Mouse (Mus musculus): ENCODE measurements around the gene Nfib.

DNA sequence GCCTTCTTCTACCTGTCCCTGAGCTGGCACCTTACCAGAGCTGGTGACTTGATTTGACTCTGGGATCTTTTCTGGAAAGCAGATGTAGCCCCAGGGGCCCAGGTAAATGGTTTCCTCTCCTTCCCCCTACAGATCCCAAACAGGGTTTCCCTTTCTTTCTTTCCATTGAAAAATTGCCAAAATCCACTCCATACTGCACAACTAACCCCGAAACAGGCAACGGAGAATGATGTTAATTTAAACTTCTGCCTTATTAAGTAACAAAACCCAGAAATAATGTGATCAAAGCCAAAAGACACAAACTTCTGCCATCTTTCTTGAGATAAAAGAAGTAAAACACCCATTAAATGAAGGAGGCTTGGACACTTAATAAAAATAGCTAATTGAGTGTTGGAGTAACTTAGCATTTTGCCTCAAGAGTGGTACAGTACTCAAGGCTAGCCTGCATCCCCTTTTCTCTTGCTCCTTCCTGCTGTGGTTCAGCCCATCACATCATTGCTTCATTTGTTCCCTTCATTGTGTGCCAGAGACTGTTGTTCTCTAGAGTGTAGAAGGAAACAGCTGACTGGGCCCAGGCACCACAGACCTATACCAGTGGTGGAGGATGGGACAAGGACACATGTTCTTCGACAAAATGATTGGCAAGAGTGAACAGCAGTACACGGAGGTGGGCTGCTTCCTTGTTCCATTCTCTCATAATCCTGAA, 432.3 kb downstream of the Nfib start:
- TF ChIP-seq POLR2A (IDR thresholded peaks at IDR 0.05; ENCODE audit: insufficient read length, low read depth) (no peak), MAX (IDR thresholded peaks at IDR 0.05; ENCODE audit: low read depth) (no peak), TCF12 (IDR thresholded peaks at IDR 0.05; ENCODE audit: insufficient read depth, poor library complexity, severe bottlenecking) (no peak), E2F4 (IDR thresholded peaks at IDR 0.05; ENCODE audit: insufficient read depth) (no peak), REST (IDR thresholded peaks at IDR 0.05; ENCODE audit: insufficient read depth, insufficient read length) (no peak), POLR2AphosphoS2 (IDR thresholded peaks at IDR 0.05; ENCODE audit: insufficient read length, low read depth) (no peak), USF1 (IDR thresholded peaks at IDR 0.05; ENCODE audit: low read depth) (no peak), CEBPB (IDR thresholded peaks at IDR 0.05; ENCODE audit: insufficient read depth, poor library complexity, severe bottlenecking) (no peak), MYOG (IDR thresholded peaks at IDR 0.05; ENCODE audit: control insufficient read depth in 1 of 3, insufficient read depth in 1 of 3, insufficient read length in 2 of 3, low read depth in 2 of 3) (no peak), TCF3 (IDR thresholded peaks at IDR 0.05; ENCODE audit: insufficient read length, low read depth) (no peak), SRF (IDR thresholded peaks at IDR 0.05; ENCODE audit: control insufficient read depth, insufficient read length, low read depth) (no peak)

Measured in myocyte (in vitro differentiated cells).